Mouse (Mus musculus) forebrain, embryonic 13.5 days (tissue): ENCODE data around the gene Gm10842. TPM values are rescaled to one million over a fixed set of nuclear protein-coding genes. Genes with fewer than 3 reads are reported as not detected.
A peak's percentile ranks its signal among the peaks of the same experiment; 100 is the strongest.

ENCODE experiments used
- ATAC-seq: fragments of 200-750 bp; cut with Nextera tagmentation; 2 replicates; pipeline ENCODE4 v1.8.0; 2017
- H3K27ac ChIP-seq: fragments of 300-500 bp; sonication (generic); 2 replicates; pipeline ENCODE4 v1.5.1; 2015; ENCODE audit warnings: inconsistent platforms, mild to moderate bottlenecking, moderate library complexity
- H3K27me3 ChIP-seq: fragments of 300-500 bp; sonication (generic); 2 replicates; pipeline ENCODE4 v1.6.1; 2015; ENCODE audit warnings: mild to moderate bottlenecking, inconsistent platforms
- H3K36me3 ChIP-seq: fragments of 300-500 bp; sonication (generic); 2 replicates; pipeline ENCODE4 v1.6.1; 2015; ENCODE audit warnings: mild to moderate bottlenecking, inconsistent platforms; ENCODE audit not compliant: poor library complexity, severe bottlenecking
- H3K4me1 ChIP-seq: fragments of 300-500 bp; sonication (generic); 2 replicates; pipeline ENCODE4 v1.6.1; 2015; ENCODE audit warnings: inconsistent platforms
- H3K4me2 ChIP-seq: fragments of 300-500 bp; sonication (generic); 2 replicates; pipeline ENCODE4 v1.6.1; 2015; ENCODE audit warnings: inconsistent platforms, mild to moderate bottlenecking, moderate library complexity
- H3K4me3 ChIP-seq: fragments of 300-500 bp; sonication (generic); 2 replicates; pipeline ENCODE4 v1.5.1; 2015; ENCODE audit warnings: mild to moderate bottlenecking, inconsistent platforms
- H3K9ac ChIP-seq: fragments of 300-500 bp; sonication (generic); 2 replicates; pipeline ENCODE4 v1.6.1; 2015; ENCODE audit warnings: mild to moderate bottlenecking, inconsistent platforms
- H3K9me3 ChIP-seq: fragments of 300-500 bp; sonication (generic); replicated peaks from 2 replicates; pipeline ENCODE4 v1.6.1; 2016; ENCODE audit warnings: inconsistent platforms
- WGBS: fragments of 180-500 bp; shearing (Covaris S2); methylation state at CpG from one replicate; pipeline ENCODE4 v1.1.7; 2015; 5-methylcytosine and 5-hydroxymethylcytosine counted together
- polyA plus RNA-seq: library from polyadenylated mRNA; unstranded; fragments of >200 nt; fragmentation: Nextera tagmentation; extraction: Ambion mirVana; gene quantifications from 2 replicates; pipeline ENCODE4 v1.2.1, GENCODE M21; 2015

The Gm10842 gene
- polyA plus RNA-seq, 1 experiment from 2014 or later = not detected

GRCm38 (mm10) chr11:105143564-105143963, 3.1 kb upstream of the Gm10842 start:
- Histone ChIP-seq H3K27me3 (no peaks in the 10 kb centered on the region), H3K36me3 (peaks cover 32% of the 10 kb centered on the region), H3K27ac (no peak overlapping the region), H3K4me3 (no peak overlapping the region), H3K9me3 (no peaks in the 10 kb centered on the region), H3K4me1 (no peaks in the 10 kb centered on the region), H3K4me2 (no peak overlapping the region), H3K9ac (no peak overlapping the region)
- no peak for ATAC-seq

GRCm38 (mm10) chr11:105144084-105144483, 2.6 kb upstream of the Gm10842 start:
- H3K4me2 ChIP-seq = no peak overlapping the region
- H3K4me3 ChIP-seq = no peak overlapping the region
- no peak for ATAC-seq
- H3K27me3 ChIP-seq = no peaks in the 10 kb centered on the region
- WGBS = 84% methylated on average over 3 of the region's 3 CpGs
- H3K4me1 ChIP-seq = no peaks in the 10 kb centered on the region
- H3K27ac ChIP-seq = no peak overlapping the region
- peaks cover 28% of the 10 kb centered on the region for H3K36me3 ChIP-seq
- no peak overlapping the region for H3K9ac ChIP-seq
- H3K9me3 ChIP-seq = no peaks in the 10 kb centered on the region

GRCm38 (mm10) chr11:105144508-105145210, 2.0 kb upstream of the Gm10842 start:
- no peak for ATAC-seq
- WGBS = 86% methylated on average over 11 of the region's 11 CpGs
- peaks cover 22% of the 10 kb centered on the region for H3K36me3 ChIP-seq
- no peaks in the 10 kb centered on the region for H3K4me1 ChIP-seq
- H3K9me3 ChIP-seq = no peaks in the 10 kb centered on the region
- no peaks in the 10 kb centered on the region for H3K27me3 ChIP-seq
- no peak overlapping the region for H3K27ac ChIP-seq
- H3K4me2 ChIP-seq = no peak overlapping the region
- no peak overlapping the region for H3K9ac ChIP-seq
- H3K4me3 ChIP-seq = no peak overlapping the region

GRCm38 (mm10) chr11:105145211-105145610, 1.5 kb upstream of the Gm10842 start:
- Histone ChIP-seq H3K4me1 (no peaks in the 10 kb centered on the region), H3K36me3 (peaks cover 16% of the 10 kb centered on the region; the same call in 1 of the 2 replicates), H3K27ac (no peak overlapping the region), H3K9me3 (no peaks in the 10 kb centered on the region), H3K4me2 (no peak overlapping the region), H3K27me3 (no peaks in the 10 kb centered on the region), H3K9ac (no peak overlapping the region), H3K4me3 (no peak overlapping the region)
- ATAC-seq = no peak
- 91% methylated on average over 10 of the region's 10 CpGs for WGBS

GRCm38 (mm10) chr11:105149353-105149752, 2.7 kb downstream of the Gm10842 start:
- WGBS = 76% methylated on average over 3 of the region's 3 CpGs
- no peaks in the 10 kb centered on the region for H3K36me3 ChIP-seq
- H3K9ac ChIP-seq = no peak overlapping the region
- H3K4me1 ChIP-seq = peaks cover 9% of the 10 kb centered on the region
- no peak overlapping the region for H3K27ac ChIP-seq
- no peak overlapping the region for H3K4me3 ChIP-seq
- H3K9me3 ChIP-seq = no peaks in the 10 kb centered on the region
- no peak overlapping the region for H3K4me2 ChIP-seq
- no peaks in the 10 kb centered on the region for H3K27me3 ChIP-seq
- no peak for ATAC-seq

GRCm38 (mm10) chr11:105149766-105150165, 3.1 kb downstream of the Gm10842 start:
- H3K27me3 ChIP-seq = no peaks in the 10 kb centered on the region
- peaks cover 9% of the 10 kb centered on the region for H3K4me1 ChIP-seq
- no peak for ATAC-seq
- H3K9ac ChIP-seq = no peak overlapping the region
- 94% methylated on average over 1 of the region's 1 CpGs for WGBS
- no peaks in the 10 kb centered on the region for H3K36me3 ChIP-seq
- no peak overlapping the region for H3K4me3 ChIP-seq
- no peak overlapping the region for H3K27ac ChIP-seq
- H3K4me2 ChIP-seq = no peak overlapping the region
- no peaks in the 10 kb centered on the region for H3K9me3 ChIP-seq

GRCm38 (mm10) chr11:105150691-105151090, 4.0 kb downstream of the Gm10842 start:
- WGBS = 80% methylated on average over 4 of the region's 4 CpGs

GRCm38 (mm10) chr11:105151226-105152016, 4.7 kb downstream of the Gm10842 start:
- Histone ChIP-seq H3K27ac (no peak overlapping the region), H3K9ac (no peak overlapping the region; the same call in 1 of the 2 replicates), H3K4me1 (peaks cover 9% of the 10 kb centered on the region), H3K27me3 (no peaks in the 10 kb centered on the region; the same call in 1 of the 2 replicates), H3K4me3 (no peak overlapping the region; the same call in 1 of the 2 replicates), H3K9me3 (no peaks in the 10 kb centered on the region), H3K36me3 (no peaks in the 10 kb centered on the region), H3K4me2 (peak overlapping the region; percentile 34)
- no peak for ATAC-seq
- WGBS = 22% methylated on average over 18 of the region's 19 CpGs

More at GRCm38 (mm10) chr11:105150691-105151090, 4.0 kb downstream of the Gm10842 start:
- Histone ChIP-seq H3K36me3 (no peaks in the 10 kb centered on the region), H3K4me1 (peaks cover 9% of the 10 kb centered on the region), H3K4me3 (no peak overlapping the region), H3K27me3 (no peaks in the 10 kb centered on the region), H3K4me2 (no peak overlapping the region), H3K9ac (no peak overlapping the region), H3K9me3 (no peaks in the 10 kb centered on the region), H3K27ac (no peak overlapping the region)
- ATAC-seq = no peak

- Histone ChIP-seq H3K9me3 (no peaks in the 10 kb centered on the region), H3K4me1 (peaks cover 9% of the 10 kb centered on the region), H3K27me3 (no peaks in the 10 kb centered on the region; the same call in 1 of the 2 replicates), H3K4me2 (peak overlapping the region; percentile 34; the same call in 1 of the 2 replicates), H3K27ac (no peak overlapping the region), H3K36me3 (no peaks in the 10 kb centered on the region), H3K4me3 (no peak overlapping the region), H3K9ac (no peak overlapping the region)
- no peak for ATAC-seq
- WGBS = 100% methylated on average over 2 of the region's 4 CpGs
Measured at GRCm38 (mm10) chr11:105152017-105152300, 5.3 kb downstream of the Gm10842 start.

GRCm38 (mm10) chr11:105152357-105152899, 5.7 kb downstream of the Gm10842 start:
- Histone ChIP-seq H3K27ac (no peak overlapping the region), H3K4me3 (no peak overlapping the region), H3K9ac (no peak overlapping the region), H3K4me2 (no peak overlapping the region), H3K27me3 (no peaks in the 10 kb centered on the region; the same call in 1 of the 2 replicates), H3K9me3 (no peaks in the 10 kb centered on the region), H3K36me3 (no peaks in the 10 kb centered on the region), H3K4me1 (peaks cover 9% of the 10 kb centered on the region)
- 86% methylated on average over 11 of the region's 11 CpGs for WGBS
- ATAC-seq = no peak

GRCm38 (mm10) chr11:105153068-105153833, 6.6 kb downstream of the Gm10842 start:
- ATAC-seq = no peak
- WGBS = 36% methylated on average over 12 of the region's 12 CpGs

GRCm38 (mm10) chr11:105155915-105156314, 9.2 kb downstream of the Gm10842 start:
- Histone ChIP-seq H3K36me3 (no peaks in the 10 kb centered on the region), H3K9ac (no peak overlapping the region), H3K27me3 (no peaks in the 10 kb centered on the region; the same call in 1 of the 2 replicates), H3K9me3 (no peaks in the 10 kb centered on the region), H3K4me3 (no peak overlapping the region), H3K4me2 (no peak overlapping the region), H3K4me1 (peaks cover 9% of the 10 kb centered on the region), H3K27ac (no peak overlapping the region)
- WGBS = 85% methylated on average over 4 of the region's 4 CpGs
- no peak for ATAC-seq

More at GRCm38 (mm10) chr11:105153068-105153833, 6.6 kb downstream of the Gm10842 start:
- H3K9ac ChIP-seq = no peak overlapping the region
- no peak overlapping the region for H3K27ac ChIP-seq
- H3K4me2 ChIP-seq = no peak overlapping the region
- H3K4me3 ChIP-seq = no peak overlapping the region
- H3K36me3 ChIP-seq = no peaks in the 10 kb centered on the region
- H3K27me3 ChIP-seq = no peaks in the 10 kb centered on the region; the same call in 1 of the 2 replicates
- peaks cover 9% of the 10 kb centered on the region for H3K4me1 ChIP-seq
- no peaks in the 10 kb centered on the region for H3K9me3 ChIP-seq
